Mouse (Mus musculus): Measurements from ENCODE around the gene Spsb1.

- no peak for TF ChIP-seq EP300 (IDR thresholded peaks at IDR 0.05)
- no peak for TF ChIP-seq CTCF (IDR thresholded peaks at IDR 0.05)
These were observed 24.1 kb downstream of the Spsb1 start for GRCm38 (mm10) chr4:149930755-149931154.

Measured in lung, postnatal 0 days (tissue).